Mouse (Mus musculus): Measurements from ENCODE around the gene Pias4. TPM values are rescaled to one million over a fixed set of nuclear protein-coding genes. Genes with fewer than 3 reads are reported as not detected.

The Pias4 gene
- polyA plus RNA-seq, 1 experiment from 2014 or later, result 46.5 TPM

DNA sequence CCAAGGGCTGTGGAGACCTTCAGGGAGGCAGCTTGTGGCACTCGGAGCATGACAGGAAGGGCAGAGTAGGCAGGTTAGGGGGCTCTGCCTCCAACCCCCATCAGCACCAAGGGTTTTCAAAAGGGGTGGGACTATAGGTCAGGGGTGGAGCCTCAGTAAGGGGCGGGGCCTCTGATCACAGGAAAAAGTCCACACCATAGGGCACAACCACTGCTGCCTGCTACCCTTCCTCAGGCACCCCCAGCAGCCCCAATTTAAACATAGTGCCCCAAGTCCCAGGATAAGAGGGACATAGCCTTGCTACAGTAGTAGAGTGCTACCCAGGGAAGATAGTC, 5.4 kb downstream of the Pias4 start:
- DNase-seq (ENCODE audit: low spot score, missing footprints), result peak; percentile 80
- peak; percentile 10; the same call in 1 of the 2 replicates for ATAC-seq (ENCODE audit: low FRiP score)
- Histone ChIP-seq H3K4me2 (no peak overlapping the region), H3K4me1 (ENCODE audit: control insufficient read depth, insufficient read depth, low read length) (peaks cover 9% of the 10 kb centered on the region), H3K27ac (ENCODE audit: low read depth, low read length) (no peak overlapping the region), H3K27me3 (ENCODE audit: control insufficient read depth, insufficient read depth, low read length) (no peaks in the 10 kb centered on the region), H3K9me3 (ENCODE audit: control insufficient read depth, low read length) (no peaks in the 10 kb centered on the region), H3K36me3 (ENCODE audit: control insufficient read depth, insufficient read depth, low read length) (peaks cover 20% of the 10 kb centered on the region), H3K9ac (ENCODE audit: low read length) (no peak overlapping the region), H3K4me3 (ENCODE audit: low read depth, low read length) (no peak overlapping the region)
- WGBS, result 62% methylated on average over 2 of the region's 2 CpGs

DNA sequence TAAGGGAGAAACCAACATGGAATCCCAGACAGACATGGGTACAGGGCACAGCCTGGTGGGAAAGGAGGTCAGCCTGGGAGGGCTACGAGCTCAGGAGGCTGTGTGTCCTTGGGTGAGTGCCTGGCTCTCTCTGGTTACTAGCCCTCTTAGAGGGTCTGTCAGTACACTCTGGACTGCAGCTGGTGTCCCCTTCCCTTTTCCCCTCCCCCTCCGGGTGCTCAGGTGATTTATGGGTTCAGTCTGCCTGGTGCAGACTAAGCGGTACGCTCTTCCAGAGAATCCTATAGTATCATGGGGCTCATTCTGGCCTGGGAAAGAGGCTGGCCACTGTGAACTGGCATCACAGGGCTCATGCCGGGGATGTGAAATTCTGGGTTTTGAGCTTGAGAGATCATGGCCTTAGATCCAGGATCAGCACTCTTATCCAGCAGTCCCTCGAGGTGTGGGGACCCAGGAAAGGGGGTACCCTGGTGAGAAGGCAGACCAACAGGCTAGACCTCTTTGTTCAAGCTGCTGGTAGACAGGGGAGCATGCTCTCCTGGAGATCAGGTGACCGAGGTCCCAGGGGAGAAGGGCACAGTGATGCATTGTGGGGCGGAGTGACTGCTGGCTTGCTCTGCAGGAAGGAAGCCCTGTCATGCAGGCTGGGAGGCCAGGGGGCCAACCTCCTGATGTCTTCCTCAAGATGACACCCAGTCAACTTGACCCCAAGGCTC, 6.0 kb downstream of the Pias4 start:
- Histone ChIP-seq H3K9ac (ENCODE audit: low read length) (no peak overlapping the region), H3K27ac (ENCODE audit: low read depth, low read length) (no peak overlapping the region), H3K27me3 (ENCODE audit: control insufficient read depth, insufficient read depth, low read length) (no peaks in the 10 kb centered on the region), H3K4me2 (no peak overlapping the region), H3K4me3 (ENCODE audit: low read depth, low read length) (no peak overlapping the region), H3K9me3 (ENCODE audit: control insufficient read depth, low read length) (no peaks in the 10 kb centered on the region), H3K36me3 (ENCODE audit: control insufficient read depth, insufficient read depth, low read length) (peaks cover 25% of the 10 kb centered on the region), H3K4me1 (ENCODE audit: control insufficient read depth, insufficient read depth, low read length) (peaks cover 5% of the 10 kb centered on the region)
- no peak for DNase-seq (ENCODE audit: low spot score, missing footprints)
- 91% methylated on average over 8 of the region's 8 CpGs for WGBS
- no peak for ATAC-seq (ENCODE audit: low FRiP score)

DNA sequence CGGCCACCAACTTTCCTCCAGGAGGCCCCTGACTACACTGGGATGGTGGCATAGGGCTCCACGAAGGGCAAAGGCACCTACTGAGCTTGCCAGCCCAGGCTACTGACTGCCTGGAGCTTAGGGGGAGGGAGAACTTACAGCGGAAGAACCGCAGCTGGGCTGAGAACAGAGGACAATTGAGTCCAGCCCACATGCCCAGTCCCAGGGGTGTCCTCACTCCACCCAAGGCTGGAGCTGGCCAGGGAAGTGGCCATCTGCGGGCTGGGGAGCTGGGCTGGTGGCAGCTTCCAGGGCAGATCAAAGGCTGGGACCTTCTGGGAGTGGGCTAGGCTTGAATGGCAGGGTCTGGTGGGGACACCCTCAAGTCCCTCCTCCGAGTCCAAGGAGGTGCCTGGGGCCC, 13.0 kb downstream of the Pias4 start:
- H3K4me2 ChIP-seq, result no peak overlapping the region
- no peaks in the 10 kb centered on the region for H3K9me3 ChIP-seq (ENCODE audit: control insufficient read depth, low read length)
- peaks cover 31% of the 10 kb centered on the region for H3K36me3 ChIP-seq (ENCODE audit: control insufficient read depth, insufficient read depth, low read length)
- DNase-seq (ENCODE audit: low spot score, missing footprints), result no peak
- no peak for ATAC-seq (ENCODE audit: low FRiP score)
- H3K9ac ChIP-seq (ENCODE audit: low read length), result no peak overlapping the region
- no peak overlapping the region for H3K4me3 ChIP-seq (ENCODE audit: low read depth, low read length)
- H3K27ac ChIP-seq (ENCODE audit: low read depth, low read length), result no peak overlapping the region
- WGBS, result 89% methylated on average over 6 of the region's 6 CpGs
- no peaks in the 10 kb centered on the region for H3K4me1 ChIP-seq (ENCODE audit: control insufficient read depth, insufficient read depth, low read length)
- no peaks in the 10 kb centered on the region for H3K27me3 ChIP-seq (ENCODE audit: control insufficient read depth, insufficient read depth, low read length)

- no peak overlapping the region for H3K4me2 ChIP-seq
- no peak overlapping the region for H3K27ac ChIP-seq (ENCODE audit: low read depth, low read length)
- peaks cover 33% of the 10 kb centered on the region for H3K36me3 ChIP-seq (ENCODE audit: control insufficient read depth, insufficient read depth, low read length)
- ATAC-seq (ENCODE audit: low FRiP score), result no peak
- H3K9me3 ChIP-seq (ENCODE audit: control insufficient read depth, low read length), result no peaks in the 10 kb centered on the region
- peak; percentile 76 for DNase-seq (ENCODE audit: low spot score, missing footprints)
- H3K27me3 ChIP-seq (ENCODE audit: control insufficient read depth, insufficient read depth, low read length), result no peaks in the 10 kb centered on the region
- H3K9ac ChIP-seq (ENCODE audit: low read length), result no peak overlapping the region
- H3K4me1 ChIP-seq (ENCODE audit: control insufficient read depth, insufficient read depth, low read length), result no peaks in the 10 kb centered on the region
- no peak overlapping the region for H3K4me3 ChIP-seq (ENCODE audit: low read depth, low read length)
- 91% methylated on average over 12 of the region's 12 CpGs for WGBS
Measured at GRCm38 (mm10) chr10:81154313-81154712, 13.4 kb downstream of the Pias4 start.

DNA sequence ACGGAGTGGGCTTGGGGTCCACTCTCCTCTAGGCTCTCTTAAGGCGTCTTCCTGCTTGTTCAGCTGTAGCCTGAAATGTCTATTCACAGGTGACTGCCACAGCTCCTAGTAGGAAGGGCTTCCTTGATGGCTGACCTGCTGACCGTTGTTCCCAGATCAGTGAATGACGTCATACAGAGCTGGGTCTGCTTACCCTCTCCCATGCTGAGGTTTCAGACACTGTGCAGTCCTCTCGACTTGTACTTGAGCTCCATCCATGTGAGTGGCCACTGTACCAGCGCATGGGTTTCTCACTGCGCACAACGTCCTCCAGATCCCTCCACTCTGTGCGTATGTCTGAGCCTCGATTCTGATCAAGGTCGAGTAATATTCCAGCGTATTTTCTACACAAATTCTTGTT, 15.1 kb downstream of the Pias4 start:
- H3K27ac ChIP-seq (ENCODE audit: low read depth, low read length), result no peak overlapping the region

DNA sequence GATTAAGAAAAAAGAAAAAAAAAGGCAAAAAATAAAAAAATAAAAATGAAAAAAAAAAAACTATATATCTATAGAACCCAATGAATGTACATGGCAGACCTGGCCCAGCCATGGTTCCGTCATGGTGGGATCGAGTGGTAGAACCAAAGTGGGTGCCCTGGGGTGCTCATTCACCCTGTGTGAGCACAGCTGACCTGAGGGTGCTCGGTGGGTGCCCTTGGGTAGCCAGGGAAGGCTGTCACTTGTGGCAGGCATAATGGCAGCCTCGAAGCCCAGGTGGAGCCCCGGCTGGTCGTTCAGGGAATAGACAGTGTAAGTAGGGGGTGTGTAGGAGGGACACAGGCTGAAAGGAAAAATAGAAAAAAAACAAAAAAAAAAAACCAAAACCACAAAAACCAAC, 16.5 kb downstream of the Pias4 start:
- Histone ChIP-seq H3K4me2 (no peak overlapping the region), H3K36me3 (ENCODE audit: control insufficient read depth, insufficient read depth, low read length) (peaks cover 36% of the 10 kb centered on the region), H3K9me3 (ENCODE audit: control insufficient read depth, low read length) (no peaks in the 10 kb centered on the region), H3K27ac (ENCODE audit: low read depth, low read length) (no peak overlapping the region), H3K4me3 (ENCODE audit: low read depth, low read length) (no peak overlapping the region), H3K9ac (ENCODE audit: low read length) (no peak overlapping the region), H3K4me1 (ENCODE audit: control insufficient read depth, insufficient read depth, low read length) (no peaks in the 10 kb centered on the region), H3K27me3 (ENCODE audit: control insufficient read depth, insufficient read depth, low read length) (no peaks in the 10 kb centered on the region)
- no peak for ATAC-seq (ENCODE audit: low FRiP score)
- WGBS, result 78% methylated on average over 6 of the region's 6 CpGs
- peak; percentile 84 for DNase-seq (ENCODE audit: low spot score, missing footprints)

More for the DNA sequence above, 15.1 kb downstream of the Pias4 start:
- DNase-seq (ENCODE audit: low spot score, missing footprints) (peak; percentile 84), ATAC-seq (ENCODE audit: low FRiP score) (no peak)
- no peak overlapping the region for H3K4me3 ChIP-seq (ENCODE audit: low read depth, low read length)
- no peaks in the 10 kb centered on the region for H3K27me3 ChIP-seq (ENCODE audit: control insufficient read depth, insufficient read depth, low read length)
- WGBS, result 84% methylated on average over 12 of the region's 12 CpGs
- peaks cover 44% of the 10 kb centered on the region for H3K36me3 ChIP-seq (ENCODE audit: control insufficient read depth, insufficient read depth, low read length)
- no peaks in the 10 kb centered on the region for H3K9me3 ChIP-seq (ENCODE audit: control insufficient read depth, low read length)
- no peak overlapping the region for H3K4me2 ChIP-seq
- H3K4me1 ChIP-seq (ENCODE audit: control insufficient read depth, insufficient read depth, low read length), result no peaks in the 10 kb centered on the region
- no peak overlapping the region for H3K9ac ChIP-seq (ENCODE audit: low read length)

GRCm38 (mm10) chr10:81146296-81146695, 21.4 kb downstream of the Pias4 start:
- DNase-seq (ENCODE audit: low spot score, missing footprints) (no peak), ATAC-seq (ENCODE audit: low FRiP score) (no peak)
- H3K36me3 ChIP-seq (ENCODE audit: control insufficient read depth, insufficient read depth, low read length), result peaks cover 42% of the 10 kb centered on the region
- no peaks in the 10 kb centered on the region for H3K27me3 ChIP-seq (ENCODE audit: control insufficient read depth, insufficient read depth, low read length)
- H3K27ac ChIP-seq (ENCODE audit: low read depth, low read length), result no peak overlapping the region
- WGBS, result 86% methylated on average over 4 of the region's 4 CpGs
- H3K4me2 ChIP-seq, result no peak overlapping the region
- H3K9me3 ChIP-seq (ENCODE audit: control insufficient read depth, low read length), result no peaks in the 10 kb centered on the region
- no peak overlapping the region for H3K9ac ChIP-seq (ENCODE audit: low read length)
- H3K4me3 ChIP-seq (ENCODE audit: low read depth, low read length), result no peak overlapping the region
- H3K4me1 ChIP-seq (ENCODE audit: control insufficient read depth, insufficient read depth, low read length), result peaks cover 4% of the 10 kb centered on the region; the same call in 1 of the 2 replicates

DNA sequence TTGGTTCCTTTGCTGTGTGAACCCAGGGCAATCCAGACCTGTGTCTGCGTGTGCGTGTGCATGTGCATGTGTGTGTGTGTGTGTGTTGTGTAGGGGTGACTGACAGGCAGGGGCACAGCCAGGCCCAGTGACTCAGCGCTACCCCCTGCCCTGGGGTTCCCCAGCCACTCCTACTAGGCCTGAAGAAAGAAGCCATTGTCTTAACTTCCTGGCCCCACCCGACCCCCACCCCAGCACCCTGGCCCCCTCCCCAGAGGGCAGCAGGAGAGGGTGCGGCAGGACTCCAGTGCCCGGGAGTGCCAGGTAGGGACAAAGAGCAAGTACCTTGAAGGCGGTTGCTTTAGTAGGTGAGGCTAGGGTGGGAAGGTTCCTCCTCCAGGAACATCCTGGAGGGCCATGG, 21.9 kb downstream of the Pias4 start:
- ATAC-seq (ENCODE audit: low FRiP score), result no peak
- no peak overlapping the region for H3K4me2 ChIP-seq
- H3K9ac ChIP-seq (ENCODE audit: low read length), result no peak overlapping the region
- H3K4me3 ChIP-seq (ENCODE audit: low read depth, low read length), result no peak overlapping the region
- H3K36me3 ChIP-seq (ENCODE audit: control insufficient read depth, insufficient read depth, low read length), result peaks cover 42% of the 10 kb centered on the region
- no peak overlapping the region for H3K27ac ChIP-seq (ENCODE audit: low read depth, low read length)
- no peaks in the 10 kb centered on the region for H3K9me3 ChIP-seq (ENCODE audit: control insufficient read depth, low read length)
- DNase-seq (ENCODE audit: low spot score, missing footprints), result no peak
- no peaks in the 10 kb centered on the region for H3K27me3 ChIP-seq (ENCODE audit: control insufficient read depth, insufficient read depth, low read length)
- H3K4me1 ChIP-seq (ENCODE audit: control insufficient read depth, insufficient read depth, low read length), result peaks cover 8% of the 10 kb centered on the region
- WGBS, result 90% methylated on average over 7 of the region's 7 CpGs

- ATAC-seq (ENCODE audit: low FRiP score) (no peak), DNase-seq (ENCODE audit: low spot score, missing footprints) (no peak)
- Histone ChIP-seq H3K27ac (ENCODE audit: low read depth, low read length) (no peak overlapping the region), H3K27me3 (ENCODE audit: control insufficient read depth, insufficient read depth, low read length) (no peaks in the 10 kb centered on the region), H3K4me1 (ENCODE audit: control insufficient read depth, insufficient read depth, low read length) (peaks cover 12% of the 10 kb centered on the region), H3K9me3 (ENCODE audit: control insufficient read depth, low read length) (no peaks in the 10 kb centered on the region), H3K9ac (ENCODE audit: low read length) (no peak overlapping the region), H3K4me2 (no peak overlapping the region), H3K4me3 (ENCODE audit: low read depth, low read length) (no peak overlapping the region), H3K36me3 (ENCODE audit: control insufficient read depth, insufficient read depth, low read length) (peaks cover 42% of the 10 kb centered on the region)
- 90% methylated on average over 6 of the region's 6 CpGs for WGBS
Measured at GRCm38 (mm10) chr10:81145307-81145706, 22.4 kb downstream of the Pias4 start.

All from midbrain, embryonic 11.5 days (tissue).